Mouse (Mus musculus) limb, embryonic 14.5 days (tissue): ENCODE results near the gene Ptgir. TPM values are rescaled to one million over a fixed set of nuclear protein-coding genes. Genes with fewer than 3 reads are reported as not detected.

Experiments
- ATAC-seq: fragments of 200-750 bp; cut with Nextera tagmentation; 2 replicates; pipeline ENCODE4 v1.8.0; 2017; ENCODE audit warnings: low read depth, moderate number of reproducible peaks, moderate TSS enrichment; ENCODE audit not compliant: low FRiP score
- DNase-seq: peaks from one replicate; pipeline ENCODE4 v3.0.0-alpha.2; 2015; ENCODE audit warnings: low spot score
- H3K27ac ChIP-seq: fragments of 300-500 bp; sonication (generic); replicated peaks from 2 replicates; pipeline ENCODE4 v1.5.1; 2014; ENCODE audit warnings: low read depth, mild to moderate bottlenecking, low read length, moderate library complexity, mixed read lengths
- H3K27me3 ChIP-seq: fragments of 300-500 bp; sonication (generic); 2 replicates; pipeline ENCODE4 v1.6.1; 2014; ENCODE audit warnings: low read length, mixed read lengths; ENCODE audit not compliant: control insufficient read depth, insufficient read depth
- H3K36me3 ChIP-seq: fragments of 300-500 bp; sonication (generic); 2 replicates; pipeline ENCODE4 v1.6.1; 2014; ENCODE audit warnings: mild to moderate bottlenecking, low read length, moderate library complexity, mixed read lengths; ENCODE audit not compliant: control insufficient read depth, insufficient read depth
- H3K4me1 ChIP-seq: fragments of 300-500 bp; sonication (generic); 2 replicates; pipeline ENCODE4 v1.6.1; 2014; ENCODE audit warnings: antibody characterized with exemption, low read length, mixed read lengths; ENCODE audit not compliant: control insufficient read depth, insufficient read depth
- H3K4me2 ChIP-seq: fragments of 300-500 bp; sonication (generic); replicated peaks from 2 replicates; pipeline ENCODE4 v1.6.1; 2014; ENCODE audit warnings: low read depth, mild to moderate bottlenecking, low read length, moderate library complexity; ENCODE audit not compliant: severe bottlenecking
- H3K4me3 ChIP-seq: fragments of 300-500 bp; sonication (generic); replicated peaks from 2 replicates; pipeline ENCODE4 v1.5.1; 2014; ENCODE audit warnings: low read length
- H3K9ac ChIP-seq: fragments of 300-500 bp; sonication (generic); 2 replicates; pipeline ENCODE4 v1.6.1; 2014; ENCODE audit warnings: mild to moderate bottlenecking, low read depth, low read length, moderate library complexity; ENCODE audit not compliant: severe bottlenecking
- H3K9me3 ChIP-seq: fragments of 300-500 bp; sonication (generic); 2 replicates; pipeline ENCODE4 v1.6.1; 2016; ENCODE audit warnings: low read length; ENCODE audit not compliant: control insufficient read depth
- POLR2A ChIP-seq: fragments of 200-500 bp; IDR thresholded peaks from 2 replicates; pipeline ENCODE4 v1.8.0; 2012; ENCODE audit warnings: inconsistent platforms, mild to moderate bottlenecking, moderate library complexity, borderline replicate concordance; ENCODE audit not compliant: insufficient read depth, insufficient read length; ENCODE audit errors: extremely low read depth
- WGBS: fragments of 180-500 bp; shearing (Covaris S2); extraction: QIAGEN DNeasy Blood & Tissue Kit; methylation state at CpG from one replicate; pipeline ENCODE4 v1.1.7; 2014; 5-methylcytosine and 5-hydroxymethylcytosine counted together
- polyA plus RNA-seq, 2 experiments: library from polyadenylated mRNA; depleted of rRNA in 1 of 2; stranded (reverse) in 1 of 2; unstranded in 1 of 2; fragments of >200 nt; fragmentation: Nextera tagmentation in 1 of 2; extraction: Ambion mirVana in 1 of 2; gene quantifications; 2 replicates each; pipeline versions ENCODE4 v1.2.1 to v1.2.3; 2012 to 2014

Ptgir gene
- polyA plus RNA-seq, 2 experiments = 2.3 to 3.6 TPM

DNA sequence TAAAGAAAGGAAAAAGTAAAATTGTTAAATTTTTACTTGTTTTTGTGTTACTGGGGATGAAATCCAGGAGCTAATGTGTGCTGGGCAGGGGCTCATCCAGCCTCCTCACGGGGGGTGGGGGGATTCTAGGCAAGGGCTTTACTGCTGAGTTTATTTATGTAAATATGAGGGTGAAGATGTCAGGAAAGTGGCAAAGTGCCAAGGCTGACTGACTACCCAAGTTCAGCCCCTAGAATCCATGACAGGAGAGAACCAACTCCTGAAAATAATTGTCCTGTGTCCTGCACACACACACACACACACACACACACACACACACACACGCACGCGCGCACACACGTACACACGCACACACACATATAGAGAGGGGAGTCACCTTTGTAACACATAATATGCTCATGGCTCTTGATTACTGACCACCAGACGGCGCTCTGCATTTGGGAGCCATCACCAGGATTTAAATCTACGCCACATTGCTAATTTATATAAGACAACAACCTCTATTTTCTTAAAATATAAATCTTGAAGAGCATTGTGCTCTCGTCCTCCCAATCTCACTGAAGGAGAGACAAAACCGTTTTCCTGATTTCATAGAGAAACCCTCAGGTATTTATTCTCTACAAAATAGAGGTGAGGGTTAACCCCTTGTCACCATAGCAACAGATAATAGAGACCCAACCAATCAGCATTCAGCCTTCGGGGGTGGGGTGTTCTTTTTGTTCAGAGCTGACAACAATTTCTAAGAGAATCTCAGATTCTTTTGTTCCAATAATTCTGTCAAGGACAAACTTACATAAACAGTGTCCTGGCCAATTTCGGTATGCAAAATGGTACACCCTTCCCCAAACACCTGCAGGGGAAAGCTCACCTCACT, 26.7 kb downstream of the Ptgir start:
- Histone ChIP-seq H3K27ac (no peak overlapping the region), H3K9me3 (no peaks in the 10 kb centered on the region), H3K36me3 (no peaks in the 10 kb centered on the region), H3K4me2 (no peak overlapping the region), H3K9ac (no peak overlapping the region), H3K27me3 (no peaks in the 10 kb centered on the region), H3K4me1 (no peaks in the 10 kb centered on the region), H3K4me3 (no peak overlapping the region)
- TF ChIP-seq POLR2A = no peak
- DNase-seq = no peak
- ATAC-seq = no peak
- WGBS = 44% methylated on average over 14 of the region's 14 CpGs

DNA sequence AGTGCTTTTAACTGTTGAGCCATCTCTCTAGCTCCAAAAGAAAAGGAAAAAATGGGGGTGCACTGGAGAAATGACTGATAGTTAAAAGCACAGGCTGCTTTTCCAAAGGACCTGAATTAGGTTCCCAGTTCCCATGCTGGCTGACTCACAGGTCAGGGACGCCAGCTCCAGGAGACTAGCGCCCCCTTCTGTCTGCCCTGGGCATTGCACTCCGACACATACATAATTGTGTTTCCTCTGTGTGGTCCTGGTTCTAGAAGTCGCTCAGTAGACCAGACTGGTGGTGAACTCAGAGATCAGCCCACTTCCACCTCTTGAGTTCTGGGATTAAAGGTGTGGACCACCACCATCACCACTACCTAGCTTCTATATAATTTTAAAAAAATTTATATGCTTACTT, 31.0 kb downstream of the Ptgir start:
- WGBS = 45% methylated on average over 4 of the region's 4 CpGs
- H3K4me3 ChIP-seq = no peak overlapping the region
- no peak for TF ChIP-seq POLR2A
- H3K36me3 ChIP-seq = no peaks in the 10 kb centered on the region
- H3K4me1 ChIP-seq = peaks cover 11% of the 10 kb centered on the region
- H3K27ac ChIP-seq = no peak overlapping the region
- H3K4me2 ChIP-seq = no peak overlapping the region
- H3K27me3 ChIP-seq = no peaks in the 10 kb centered on the region
- H3K9ac ChIP-seq = no peak overlapping the region
- H3K9me3 ChIP-seq = no peaks in the 10 kb centered on the region
- ATAC-seq (no peak), DNase-seq (no peak)

DNA sequence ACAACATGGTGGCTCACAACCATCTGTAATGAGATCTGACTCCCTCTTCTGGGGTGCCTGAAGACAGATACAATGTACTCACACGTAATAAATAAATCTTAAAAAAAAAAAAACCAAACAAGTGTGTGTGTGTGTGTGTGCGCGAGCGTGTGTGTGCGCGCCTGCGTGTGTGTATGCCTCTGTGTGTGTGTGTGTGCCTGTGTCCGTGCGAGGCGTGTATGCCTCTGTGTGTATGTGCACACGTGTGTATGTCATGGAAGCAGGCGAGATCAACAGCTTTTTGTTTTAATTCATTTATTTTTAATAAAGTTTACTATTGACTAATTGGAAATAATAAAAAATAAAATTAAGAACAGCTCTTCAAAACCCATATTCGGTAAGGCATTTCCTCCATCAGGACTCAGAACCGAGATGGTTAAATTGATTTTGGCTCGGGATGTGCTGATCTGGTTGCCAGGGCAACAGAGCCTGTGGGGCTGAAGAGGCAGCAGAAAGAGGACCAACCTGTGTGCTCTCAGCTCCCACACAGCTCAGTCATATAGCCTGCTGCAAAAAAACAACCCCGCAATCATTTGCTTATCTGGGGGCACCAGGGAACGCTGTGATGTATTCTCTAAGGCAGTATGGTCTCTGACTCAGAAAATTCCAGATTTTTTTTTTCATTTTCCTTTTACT, 32.0 kb downstream of the Ptgir start:
- no peak overlapping the region for H3K4me2 ChIP-seq
- DNase-seq = no peak
- peak; percentile 76 for ATAC-seq
- TF ChIP-seq POLR2A = no peak
- H3K9me3 ChIP-seq = no peaks in the 10 kb centered on the region
- H3K27ac ChIP-seq = no peak overlapping the region
- peaks cover 11% of the 10 kb centered on the region for H3K4me1 ChIP-seq
- H3K4me3 ChIP-seq = no peak overlapping the region
- WGBS = 66% methylated on average over 17 of the region's 17 CpGs
- no peaks in the 10 kb centered on the region for H3K27me3 ChIP-seq
- no peak overlapping the region for H3K9ac ChIP-seq
- H3K36me3 ChIP-seq = no peaks in the 10 kb centered on the region

DNA sequence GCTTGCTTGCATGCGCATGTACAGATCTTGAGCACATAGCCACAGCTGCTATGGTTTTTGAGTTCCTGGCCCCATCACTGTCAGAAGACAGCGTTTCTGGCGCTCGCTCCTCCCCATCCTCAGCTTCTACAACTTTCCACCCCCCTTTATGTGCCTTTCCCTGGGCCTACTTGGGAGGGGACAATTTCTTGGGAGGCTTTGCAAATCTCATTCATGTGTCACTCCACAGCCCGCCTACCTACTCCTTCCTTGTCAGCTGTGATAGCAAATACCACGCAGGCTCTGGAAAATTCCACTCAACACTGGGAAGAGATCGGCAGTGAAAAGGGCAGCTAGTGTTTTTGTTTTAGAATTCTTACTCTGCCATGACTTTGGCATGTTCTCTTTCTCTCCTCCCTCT, 34.0 kb downstream of the Ptgir start:
- WGBS = 51% methylated on average over 7 of the region's 7 CpGs
- no peak overlapping the region for H3K9ac ChIP-seq

DNA sequence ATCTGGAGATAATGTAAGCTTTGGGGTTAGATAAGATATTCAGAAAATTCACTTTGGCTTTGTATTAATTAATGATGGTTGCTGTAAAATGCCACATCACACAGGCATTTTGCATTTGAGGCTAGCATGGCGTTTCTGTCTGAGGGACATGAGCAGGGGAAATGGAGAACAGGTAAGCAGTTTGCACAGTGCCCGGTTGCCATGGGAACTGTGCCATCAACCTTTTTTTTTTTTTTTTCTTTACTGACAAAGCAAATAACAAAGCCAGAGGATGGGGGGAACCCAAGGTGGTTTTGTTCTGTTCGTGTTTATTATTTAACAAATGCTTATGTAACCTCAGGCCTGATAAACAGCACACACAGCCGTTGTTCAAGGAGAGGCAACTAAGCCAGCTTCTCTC, 36.6 kb downstream of the Ptgir start:
- no peak for TF ChIP-seq POLR2A
- Histone ChIP-seq H3K9me3 (no peaks in the 10 kb centered on the region), H3K4me2 (no peak overlapping the region), H3K4me3 (no peak overlapping the region), H3K27ac (no peak overlapping the region), H3K27me3 (peaks cover 27% of the 10 kb centered on the region), H3K9ac (no peak overlapping the region), H3K36me3 (no peaks in the 10 kb centered on the region), H3K4me1 (peaks cover 42% of the 10 kb centered on the region)
- ATAC-seq = no peak
- WGBS = 63% methylated on average over 4 of the region's 4 CpGs
- DNase-seq = no peak

More for the DNA sequence above, 34.0 kb downstream of the Ptgir start:
- no peak for DNase-seq
- no peak for ATAC-seq
- Histone ChIP-seq H3K4me2 (no peak overlapping the region), H3K27me3 (peaks cover 4% of the 10 kb centered on the region; the same call in 1 of the 2 replicates), H3K27ac (peak overlapping the region; percentile 67), H3K4me3 (no peak overlapping the region), H3K36me3 (no peaks in the 10 kb centered on the region), H3K4me1 (peaks cover 20% of the 10 kb centered on the region), H3K9me3 (no peaks in the 10 kb centered on the region)
- no peak for TF ChIP-seq POLR2A
